Mouse (Mus musculus) ES-Bruce4 (cell line): ENCODE measurements around the gene Gskip.

Source experiments
- CTCF ChIP-seq: IDR thresholded peaks from one replicate; pipeline ENCODE4 v1.8.1; 2011; ENCODE audit warnings: low read depth, low read length
- EP300 ChIP-seq: IDR thresholded peaks from 2 replicates; pipeline ENCODE4 v1.6.1; 2011; ENCODE audit warnings: low read depth, low read length; ENCODE audit not compliant: insufficient read depth
- POLR2A ChIP-seq: IDR thresholded peaks from one replicate; pipeline ENCODE4 v1.8.1; 2011; ENCODE audit warnings: low read length; ENCODE audit not compliant: insufficient read depth

DNA sequence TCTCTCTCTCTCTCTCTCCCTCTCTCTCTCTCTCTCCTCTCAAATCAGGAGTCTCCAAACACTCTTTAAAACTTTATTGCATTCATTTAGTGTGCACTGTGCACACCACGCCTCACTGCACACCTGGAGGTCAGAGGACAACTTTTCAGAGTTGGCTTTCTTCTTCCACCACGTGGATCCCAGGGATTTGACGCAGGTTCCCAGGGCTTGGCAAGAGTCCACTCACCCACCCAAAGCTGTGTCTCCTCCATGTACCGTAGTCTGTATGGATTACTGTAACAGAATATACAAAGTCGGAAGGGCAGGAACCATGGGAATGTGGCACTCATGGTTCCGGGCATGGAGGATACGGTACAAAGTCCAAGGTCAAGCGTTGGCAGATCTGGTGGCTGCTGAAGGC, 55.0 kb downstream of the Gskip start:
- TF ChIP-seq CTCF: no peak
- TF ChIP-seq EP300: no peak
- TF ChIP-seq POLR2A: no peak
